In the genomic region with DNA sequence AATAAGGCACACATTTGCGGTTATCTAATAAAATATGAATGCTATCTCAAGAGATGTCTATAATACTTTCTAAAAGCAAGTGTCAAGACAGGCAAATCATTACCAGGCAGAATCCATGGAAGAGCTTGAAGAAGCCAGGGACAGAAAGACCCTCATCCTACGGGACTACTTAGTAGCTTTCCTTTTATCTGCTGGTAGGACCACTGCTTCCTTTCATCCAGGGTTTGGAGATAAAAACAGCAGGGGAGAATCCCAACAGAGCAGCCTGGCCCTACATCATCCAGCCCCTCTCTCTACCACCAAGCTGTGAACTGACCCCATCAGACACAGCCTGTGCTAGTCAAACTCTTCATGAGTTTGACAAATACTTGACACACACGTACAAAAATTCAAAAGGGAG, we compare ENCODE assay signal across 21 mouse cellular contexts.
DNase-seq lines count a peak whose midpoint lies in the region; ATAC-seq lines count a peak whose summit lies in the region.
"Had no signal": no experiment of that assay in that cellular context is flagged by ENCODE, and none has a peak within 500 bp of the region (broad histone marks: within the 10 kb centered on the region; RNA-seq: fewer than 3 reads in every experiment).

No protein-coding gene starts in this region.

- no peak overlapping the region for H3K27ac ChIP-seq in heart, embryonic 11.5 days (ENCODE audit: low read depth, low read length)
- H3K27ac ChIP-seq in heart, embryonic 10.5 days = no peak overlapping the region
- H3K27ac ChIP-seq in limb, embryonic 10.5 days = no peak overlapping the region

- intact Hi-C loops in heart, postnatal 10 days (cut with DNase I) = no loop called here
- intact Hi-C loops in left cerebral cortex, postnatal 14 days (cut with DNase I) = no loop called here

- no peak overlapping the region for H3K9ac ChIP-seq in heart, embryonic 11.5 days (ENCODE audit: low read depth, low read length)

- H3K27me3 ChIP-seq in heart, embryonic 11.5 days (ENCODE audit: control insufficient read depth, insufficient read depth, low read length) = no peaks in the 10 kb centered on the region
- H3K27me3 ChIP-seq in heart, embryonic 10.5 days (ENCODE audit: insufficient read depth, poor library complexity, severe bottlenecking) = no peaks in the 10 kb centered on the region
- H3K27me3 ChIP-seq in limb, embryonic 10.5 days (ENCODE audit: low read depth, poor library complexity, severe bottlenecking) = no peaks in the 10 kb centered on the region
- H3K27me3 ChIP-seq: CH12.LX, Patski had no signal

- no peaks in the 10 kb centered on the region for H3K36me3 ChIP-seq in heart, embryonic 11.5 days (ENCODE audit: control insufficient read depth, insufficient read depth, low read length)
- no peaks in the 10 kb centered on the region for H3K36me3 ChIP-seq in heart, embryonic 10.5 days
- H3K36me3 ChIP-seq in limb, embryonic 10.5 days = no peaks in the 10 kb centered on the region
- H3K36me3 ChIP-seq: G1E had no signal

- H3K4me2 ChIP-seq in heart, embryonic 11.5 days = no peak overlapping the region

- H3K9me3 ChIP-seq in heart, embryonic 11.5 days (replicated peaks; ENCODE audit: control insufficient read depth, low read length) = no peaks in the 10 kb centered on the region
- H3K9me3 ChIP-seq in heart, embryonic 10.5 days = no peaks in the 10 kb centered on the region
- H3K9me3 ChIP-seq in limb, embryonic 10.5 days (replicated peaks) = no peaks in the 10 kb centered on the region

- peaks cover 7% of the 10 kb centered on the region for H3K4me1 ChIP-seq in heart, embryonic 11.5 days (ENCODE audit: control insufficient read depth, insufficient read depth, low read length)
- H3K4me1 ChIP-seq in heart, embryonic 10.5 days = peaks cover 14% of the 10 kb centered on the region
- peaks cover 3% of the 10 kb centered on the region; the same call in 1 of the 2 replicates for H3K4me1 ChIP-seq in limb, embryonic 10.5 days

- 71% methylated on average over 3 of the region's 3 CpGs for WGBS in heart, embryonic 11.5 days (ENCODE audit: insufficient replicate concordance)
- 68% methylated on average over 3 of the region's 3 CpGs for WGBS in heart, embryonic 10.5 days
- 77% methylated on average over 3 of the region's 3 CpGs for WGBS in limb, embryonic 10.5 days

- DNase-seq in heart, adult 11 months = peak; percentile 64
- peak; percentile 55 for DNase-seq in heart, embryonic 10.5 days (ENCODE audit: low spot score)
- no peak for DNase-seq in heart, postnatal 10 days
- peak; percentile 16 for DNase-seq in limb, embryonic 10.5 days (ENCODE audit: low spot score)
- DNase-seq in left cerebral cortex, postnatal 14 days (ENCODE audit: low spot score in 2 of 2) = no peak
- DNase-seq: adrenal gland, adult 2 months; adrenal gland, adult 8-10 months; adrenal gland, postnatal 10 days; adrenal gland, postnatal 14 days; adrenal gland, postnatal 25 days; adrenal gland, postnatal 36 days; B cell, adult 2 months; cerebellum, adult 11 months; cerebellum, adult 11-12 months; cerebellum, adult 18-20 months had no signal

- no peak overlapping the region for H3K4me3 ChIP-seq in heart, embryonic 11.5 days (ENCODE audit: low read depth, low read length)
- no peak overlapping the region for H3K4me3 ChIP-seq in heart, embryonic 10.5 days
- H3K4me3 ChIP-seq in limb, embryonic 10.5 days = no peak overlapping the region

- no peak for ATAC-seq in heart, embryonic 11.5 days (replicated peaks; ENCODE audit: insufficient number of reproducible peaks, low FRiP score, low TSS enrichment)
- ATAC-seq: activated CD4-positive, CD25-positive, alpha-beta regulatory T cell, adult 4 months; CD4-positive, CD25-positive, alpha-beta regulatory T cell, adult 4 months; Patski had no signal

Comparison
In these comparisons a context has a peak if more than half of its experiments do, and no peak if none do; other contexts are left out.
1. DNase-seq: peak in heart, adult 11 months (single experiment), heart, embryonic 10.5 days (single experiment) and limb, embryonic 10.5 days (single experiment); none in heart, postnatal 10 days (0 of 2) and left cerebral cortex, postnatal 14 days (0 of 2).